Mouse (Mus musculus) T-helper 17 cell (primary cell): ENCODE measurements around the gene Hcrt.
"Not testable (repeated sequence)": the region's sequence is repeated elsewhere in the genome, so short reads cannot be mapped to it uniquely, and the experiment has no call there.

Source experiments
- in situ Hi-C, 2 experiments: fragments of 300-600 bp; cut with MboI, MseI; formaldehyde crosslinking; loops; 1 replicate in 1 of 2; 2 replicates in 1 of 2; pipeline ENCODE4 v1.15.1; 2025; ENCODE audit warnings: high pct_unique_total_duplicates in 2 of 2

The Hcrt gene

GRCm38 (mm10) chr11:100762831-100763230, at the start of gene Hcrt:
TSS of gene Hcrt (minus strand) at chr11:100762931.
- in situ Hi-C loops = no loop called here

DNA sequence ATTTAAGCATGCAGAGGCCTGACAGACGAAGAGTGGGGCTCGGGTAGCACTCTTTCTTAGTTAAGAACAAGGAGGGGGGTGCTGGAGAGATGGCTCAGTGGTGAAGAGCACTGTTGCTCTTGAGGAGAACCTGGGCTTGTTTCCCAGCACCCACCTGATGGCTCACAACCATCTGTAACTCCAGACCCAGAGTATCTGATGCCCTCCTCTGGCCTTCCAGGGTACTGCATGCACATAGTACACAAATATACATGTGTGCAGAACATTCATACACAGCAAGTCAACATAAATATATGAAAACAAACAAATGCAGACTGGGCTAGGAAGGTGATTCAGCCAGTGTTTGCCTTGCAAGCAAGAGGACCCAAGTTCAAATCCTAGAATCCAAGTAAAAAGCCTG, 48.4 kb upstream of the Hcrt start:
- in situ Hi-C loops = no loop called here

GRCm38 (mm10) chr11:100810516-100810915, 47.8 kb upstream of the Hcrt start:
- in situ Hi-C loops = no loop called here

DNA sequence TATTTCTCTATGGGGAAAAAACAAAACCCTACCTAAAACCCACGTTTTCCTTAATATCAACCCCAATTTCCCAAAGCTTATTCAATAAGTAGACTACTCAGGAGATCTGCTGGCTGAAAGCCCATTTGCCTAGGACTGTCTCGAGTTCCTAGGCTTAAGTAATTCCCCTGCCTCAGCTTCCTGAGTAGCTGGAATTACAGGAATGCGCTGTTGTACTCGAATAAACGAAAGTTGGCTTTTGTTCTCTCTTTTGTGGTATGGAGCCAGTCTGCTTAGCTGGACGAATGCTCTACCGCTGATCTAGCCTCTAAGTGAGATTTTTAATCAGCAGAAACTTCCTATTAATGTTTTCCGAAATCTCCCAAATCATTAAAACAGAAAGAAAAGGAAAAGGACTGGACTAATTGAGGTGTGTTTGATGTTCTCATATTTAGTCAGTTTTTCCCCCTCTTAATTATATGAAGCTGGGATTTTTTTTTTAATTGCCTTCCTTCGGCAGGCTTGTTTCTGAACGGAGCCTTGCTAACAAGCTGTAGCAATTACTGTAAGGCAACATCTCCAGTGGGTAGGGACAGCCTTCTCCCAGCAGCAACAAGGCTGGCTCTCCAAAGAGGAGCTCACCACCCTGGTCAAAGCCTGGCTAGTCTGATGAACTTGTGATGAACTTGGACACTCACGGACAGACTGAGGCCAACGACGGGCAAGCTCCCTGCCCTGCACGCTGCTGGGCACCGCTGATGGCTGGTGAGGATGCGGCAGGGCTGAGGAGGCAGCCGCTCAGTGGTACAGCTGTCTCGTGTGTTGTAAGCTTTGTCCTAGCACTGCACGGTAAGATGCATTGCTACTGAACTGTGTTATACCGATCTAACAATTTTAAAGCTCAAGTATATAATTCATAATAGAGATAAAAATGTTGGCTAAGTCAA, 43.9 kb upstream of the Hcrt start:
- in situ Hi-C loops = loop anchor here in 1 of 2 experiments (5.0 kb wide), 1 partner anchor 71 kb away; no protein-coding TSS in a partner anchor

DNA sequence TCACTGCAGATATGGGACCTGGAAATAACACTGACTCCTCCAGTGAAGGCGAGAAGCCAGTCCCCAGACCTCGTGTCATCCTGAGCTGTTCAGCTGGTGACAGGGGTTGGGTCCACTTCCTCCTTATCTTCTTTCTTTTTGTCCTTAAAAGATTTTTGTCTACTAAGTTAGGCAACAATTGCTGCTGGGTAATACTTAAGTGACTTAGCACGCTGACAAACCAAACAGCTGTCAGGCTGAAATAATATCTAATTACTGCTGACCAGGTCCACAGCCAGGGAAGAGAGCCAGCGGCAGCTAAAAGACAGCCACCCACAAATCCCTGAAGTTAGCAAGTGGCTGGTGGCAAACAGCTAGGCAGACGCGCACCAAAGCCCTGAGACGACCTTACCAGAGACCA, 42.8 kb upstream of the Hcrt start:
- in situ Hi-C loops = loop anchor here in 1 of 2 experiments (5.0 kb wide), 1 partner anchor 72 kb away; no protein-coding TSS in a partner anchor

DNA sequence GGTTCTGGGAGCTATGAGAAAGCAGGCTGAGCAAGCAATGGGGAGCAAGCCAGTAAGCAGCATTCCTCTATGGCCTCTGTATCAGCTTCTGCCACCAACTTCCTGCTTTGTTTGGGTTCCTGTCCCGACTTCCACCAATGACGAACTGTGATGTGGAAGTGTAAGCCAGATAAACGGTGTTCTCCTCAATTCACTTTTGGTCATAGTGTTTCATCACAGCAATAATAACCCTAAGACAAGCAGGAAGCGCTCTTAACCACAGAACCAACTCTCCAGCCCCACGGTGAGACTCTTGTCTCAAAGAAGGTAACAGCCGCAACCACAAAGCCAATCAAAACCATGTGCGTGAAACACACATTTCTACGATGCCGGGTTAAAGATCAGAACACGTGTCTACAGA, 41.7 kb upstream of the Hcrt start:
- in situ Hi-C loops = no loop called here

- in situ Hi-C loops = no loop called here
Measured at GRCm38 (mm10) chr11:100799426-100799825, 36.7 kb upstream of the Hcrt start.

DNA sequence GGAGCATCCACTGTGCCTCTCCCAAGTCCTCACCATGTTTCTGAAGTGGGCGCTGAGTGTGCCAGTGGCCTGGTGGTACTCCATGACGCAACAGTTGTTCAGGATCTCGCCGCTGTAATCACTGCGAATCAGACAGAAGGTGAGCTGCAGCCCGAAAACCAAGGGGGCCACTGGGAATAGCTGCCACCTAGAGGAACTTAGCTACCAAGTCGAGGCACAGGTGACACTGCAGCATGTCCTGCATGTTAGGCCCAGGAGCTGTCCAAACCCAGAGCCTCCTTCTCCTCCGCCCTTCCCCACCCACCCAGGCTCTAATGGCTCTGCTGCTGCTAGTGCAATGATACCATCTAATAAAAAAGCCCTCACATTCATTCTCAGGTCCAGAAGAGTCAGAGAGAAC, 33.9 kb upstream of the Hcrt start:
- in situ Hi-C loops = no loop called here

GRCm38 (mm10) chr11:100795386-100795785, 32.7 kb upstream of the Hcrt start:
- in situ Hi-C loops = no loop called here

- in situ Hi-C loops = no loop called here
Measured at GRCm38 (mm10) chr11:100791457-100792049, 28.8 kb upstream of the Hcrt start.

- in situ Hi-C loops = not testable (repeated sequence)
Measured at GRCm38 (mm10) chr11:100790644-100791043, 27.9 kb upstream of the Hcrt start.

DNA sequence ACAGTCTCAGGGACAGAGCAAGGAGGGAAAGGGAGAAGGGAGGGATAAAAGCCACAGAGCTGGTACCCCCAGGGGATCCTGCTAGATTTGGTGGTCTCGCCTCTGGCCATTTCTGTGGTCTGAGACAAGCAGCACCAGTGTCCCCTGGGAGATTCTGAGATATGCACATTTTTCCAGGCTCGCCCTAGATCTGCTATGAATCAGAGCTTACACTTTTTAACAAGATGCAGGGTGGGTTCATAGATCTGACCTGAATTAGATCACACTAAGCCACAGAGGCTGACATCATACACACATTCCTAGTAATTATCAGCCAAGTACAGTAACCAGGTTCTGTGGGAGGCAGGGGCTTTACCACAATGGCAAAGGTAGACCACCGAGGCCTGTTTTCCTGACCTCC, 27.0 kb upstream of the Hcrt start:
- in situ Hi-C loops = loop anchor here in 1 of 2 experiments (5.0 kb wide), 1 partner anchor 83 kb away; no protein-coding TSS in a partner anchor

GRCm38 (mm10) chr11:100785774-100786173, 23.0 kb upstream of the Hcrt start:
- in situ Hi-C loops = loop anchor here in 1 of 2 experiments (5.0 kb wide), 1 partner anchor 87 kb away; no protein-coding TSS in a partner anchor

DNA sequence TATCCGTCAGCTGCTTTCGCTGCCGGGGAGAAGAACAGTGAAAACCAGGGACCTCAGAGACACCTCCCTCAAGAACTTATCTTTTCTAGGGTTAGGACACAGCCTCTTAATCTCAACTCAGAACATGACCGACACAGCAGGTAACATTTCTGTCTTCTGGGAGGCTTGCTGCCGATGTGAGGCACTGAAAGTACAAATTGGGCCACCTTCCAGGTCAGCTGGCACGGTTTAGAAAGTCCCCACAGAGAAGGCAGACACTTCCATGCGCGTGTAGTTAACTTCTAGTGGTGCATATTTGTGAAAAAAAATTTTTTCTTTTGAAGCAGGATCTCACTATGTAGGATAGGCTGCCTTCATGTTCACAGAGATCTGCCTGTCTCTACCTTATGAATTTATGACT, 21.6 kb upstream of the Hcrt start:
- in situ Hi-C loops = no loop called here

- in situ Hi-C loops = no loop called here
Measured at GRCm38 (mm10) chr11:100782568-100782967, 19.8 kb upstream of the Hcrt start.

- in situ Hi-C loops = no loop called here
Measured at GRCm38 (mm10) chr11:100781763-100782475, 19.2 kb upstream of the Hcrt start.

- in situ Hi-C loops = no loop called here
Measured at GRCm38 (mm10) chr11:100780247-100780646, 17.5 kb upstream of the Hcrt start.

GRCm38 (mm10) chr11:100778069-100778468, 15.3 kb upstream of the Hcrt start:
- in situ Hi-C loops = no loop called here

DNA sequence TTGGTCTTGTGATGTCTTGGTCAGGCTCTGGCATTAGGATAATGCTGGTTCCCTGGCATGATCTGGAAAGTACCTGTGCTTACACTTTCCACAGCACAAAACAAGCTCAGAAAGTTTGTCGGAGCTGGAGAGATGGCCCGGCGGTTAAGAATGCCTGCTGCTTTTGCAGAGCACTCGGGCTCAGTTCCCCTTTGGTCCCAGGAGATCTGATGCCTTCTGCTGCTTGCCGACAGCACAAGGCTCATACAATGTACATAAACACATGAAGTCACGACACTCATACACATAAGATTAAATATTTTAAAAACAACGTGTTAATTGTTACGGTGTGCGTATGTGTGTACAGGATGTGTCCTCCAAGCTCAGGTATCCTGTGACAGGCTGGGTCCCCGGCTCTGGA, 13.2 kb upstream of the Hcrt start:
- in situ Hi-C loops = no loop called here

DNA sequence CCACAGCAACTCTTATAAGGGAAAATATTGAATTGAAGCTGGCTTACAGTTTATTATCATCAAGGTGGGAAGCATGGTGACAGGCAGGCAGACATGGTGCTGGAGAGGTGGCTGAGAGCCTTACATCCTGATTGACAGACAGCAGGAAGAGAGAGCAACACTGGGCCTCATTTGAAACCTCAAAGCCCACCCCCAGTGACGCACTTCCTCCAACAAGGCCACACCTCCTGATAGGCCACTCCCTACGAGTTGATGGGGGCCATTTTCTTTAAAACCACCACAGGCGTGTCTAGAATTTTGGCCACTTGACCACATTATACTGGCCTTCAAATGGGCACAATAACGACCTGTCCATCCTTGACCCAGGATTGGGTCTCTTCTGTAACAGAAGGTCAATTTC, 11.5 kb upstream of the Hcrt start:
- in situ Hi-C loops = no loop called here

- in situ Hi-C loops = no loop called here
Measured at GRCm38 (mm10) chr11:100770646-100771408, 8.1 kb upstream of the Hcrt start, which contains the start of gene Ghdc. TSS of gene Ghdc (minus strand) at chr11:100770957.
